8 mouse cellular contexts compared by ENCODE assay signal in the genomic region with DNA sequence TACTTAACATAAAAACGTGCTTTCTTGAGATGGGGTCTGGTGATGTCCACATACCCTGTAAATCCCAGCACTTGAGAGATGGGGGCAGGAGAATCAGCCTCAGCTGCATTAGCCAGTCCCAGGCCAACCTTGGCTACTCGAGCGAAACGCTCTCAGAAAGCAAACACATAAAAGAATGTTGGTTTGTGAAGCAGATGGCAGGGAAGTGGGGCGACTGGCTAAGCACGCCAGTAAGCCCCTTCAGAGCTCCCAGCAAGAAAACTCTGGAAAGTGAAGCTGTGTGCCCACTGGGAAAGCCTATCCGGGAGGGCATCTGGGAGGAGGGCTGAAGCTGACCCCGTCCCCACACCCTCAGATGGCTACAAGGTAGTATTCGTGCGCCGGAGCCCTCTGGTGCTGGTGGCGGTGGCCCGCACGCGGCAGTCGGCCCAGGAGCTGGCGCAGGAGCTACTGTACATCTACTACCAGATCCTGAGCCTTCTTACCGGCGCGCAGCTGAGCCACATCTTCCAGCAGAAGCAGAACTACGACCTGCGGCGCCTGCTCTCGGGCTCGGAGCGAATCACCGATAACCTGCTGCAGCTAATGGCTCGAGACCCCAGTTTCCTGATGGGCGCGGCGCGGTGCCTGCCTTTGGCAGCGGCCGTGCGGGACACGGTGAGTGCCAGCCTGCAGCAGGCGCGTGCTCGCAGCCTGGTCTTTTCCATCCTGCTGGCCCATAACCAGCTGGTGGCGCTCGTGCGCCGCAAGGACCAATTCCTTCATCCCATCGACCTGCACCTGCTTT. TPM values are rescaled to one million over a fixed set of nuclear protein-coding genes. Genes with fewer than 3 reads are reported as not detected.
DNase-seq lines count a peak whose midpoint lies in the region; ATAC-seq and TF ChIP-seq lines count a peak whose summit lies in the region.

No protein-coding gene starts in this region.

- DNase-seq in CD4-positive, CD25-positive, alpha-beta regulatory T cell, adult 2 months (ENCODE audit: low read depth, low spot score) = peak; percentile 27
- DNase-seq in cerebellum, adult 11 months = peak; percentile 93
- peak; percentile 85 for DNase-seq in forebrain, embryonic 14.5 days (ENCODE audit: low spot score)
- peak; percentile 81 to 84 for DNase-seq in left cerebral cortex, postnatal 36 days (ENCODE audit: low spot score in 2 of 2)
- peak; percentile 83 for DNase-seq in midbrain, embryonic 10.5 days (ENCODE audit: low spot score)
- DNase-seq in spleen, postnatal 14 days (ENCODE audit: low spot score in 2 of 2) = peak; percentile 40 to 46

- H3K4me3 ChIP-seq in forebrain, embryonic 14.5 days (ENCODE audit: low read depth, low read length) = peak overlapping the region; percentile 21
- no peak overlapping the region for H3K4me3 ChIP-seq in intestine, postnatal 0 days (ENCODE audit: low read depth, low read length)
- H3K4me3 ChIP-seq in midbrain, embryonic 10.5 days = peak overlapping the region; percentile 55

- peaks cover 27% of the 10 kb centered on the region for H3K36me3 ChIP-seq in forebrain, embryonic 14.5 days (ENCODE audit: control insufficient read depth, insufficient read depth, low read length)
- peaks cover 48% of the 10 kb centered on the region for H3K36me3 ChIP-seq in intestine, postnatal 0 days (ENCODE audit: control insufficient read depth, insufficient read depth)
- H3K36me3 ChIP-seq in midbrain, embryonic 10.5 days = peaks cover 11% of the 10 kb centered on the region; the same call in 1 of the 2 replicates

- ATAC-seq in CD4-positive, CD25-positive, alpha-beta regulatory T cell, adult 4 months = no peak
- ATAC-seq in forebrain, embryonic 14.5 days = peak; percentile 74
- ATAC-seq in intestine, postnatal 0 days = peak; percentile 63

- no peaks in the 10 kb centered on the region for H3K9me3 ChIP-seq in forebrain, embryonic 14.5 days (replicated peaks; ENCODE audit: control insufficient read depth, low read length)
- no peaks in the 10 kb centered on the region for H3K9me3 ChIP-seq in intestine, postnatal 0 days (ENCODE audit: control insufficient read depth)
- H3K9me3 ChIP-seq in midbrain, embryonic 10.5 days (replicated peaks) = no peaks in the 10 kb centered on the region

- peaks cover 4% of the 10 kb centered on the region; the same call in 1 of the 2 replicates for H3K27me3 ChIP-seq in forebrain, embryonic 14.5 days (replicated peaks; ENCODE audit: control insufficient read depth, insufficient read depth, low read length)
- H3K27me3 ChIP-seq in intestine, postnatal 0 days (replicated peaks; ENCODE audit: control insufficient read depth, insufficient read depth, low read length) = no peaks in the 10 kb centered on the region
- H3K27me3 ChIP-seq in midbrain, embryonic 10.5 days (ENCODE audit: low read depth, poor library complexity, severe bottlenecking) = peaks cover 59% of the 10 kb centered on the region

- intact Hi-C loops in left cerebral cortex, postnatal 36 days (cut with DNase I) = loop anchor here (5.0 kb wide), 2 partner anchors 146 to 166 kb away; partner anchors contain the start of gene Gmppb

- H3K4me2 ChIP-seq in forebrain, embryonic 14.5 days (ENCODE audit: low read length) = peak overlapping the region; percentile 55
- H3K4me2 ChIP-seq in intestine, postnatal 0 days (replicated peaks; ENCODE audit: low read depth) = peak overlapping the region; percentile 51

- peaks cover 10% of the 10 kb centered on the region; the same call in 1 of the 2 replicates for H3K4me1 ChIP-seq in forebrain, embryonic 14.5 days (ENCODE audit: control insufficient read depth, insufficient read depth, low read length)
- H3K4me1 ChIP-seq in intestine, postnatal 0 days (replicated peaks; ENCODE audit: control insufficient read depth, insufficient read depth, low read length) = peaks cover 4% of the 10 kb centered on the region; the same call in 1 of the 2 replicates
- peaks cover 20% of the 10 kb centered on the region for H3K4me1 ChIP-seq in midbrain, embryonic 10.5 days

- H3K27ac ChIP-seq in forebrain, embryonic 14.5 days (ENCODE audit: low read depth, low read length) = peak overlapping the region; percentile 62; the same call in 1 of the 2 replicates
- H3K27ac ChIP-seq in intestine, postnatal 0 days (ENCODE audit: low read depth, low read length) = no peak overlapping the region
- peak overlapping the region; percentile 46; the same call in 1 of the 2 replicates for H3K27ac ChIP-seq in midbrain, embryonic 10.5 days (replicated peaks)

- H3K9ac ChIP-seq in forebrain, embryonic 14.5 days (ENCODE audit: low read length) = peak overlapping the region; percentile 48
- no peak overlapping the region for H3K9ac ChIP-seq in intestine, postnatal 0 days (ENCODE audit: low read depth, low read length)

- peak; percentile 91 for TF ChIP-seq CTCF in intestine, postnatal 0 days (IDR thresholded peaks at IDR 0.05; ENCODE audit: low read depth)

- WGBS in forebrain, embryonic 14.5 days = 3% methylated on average over 42 of the region's 44 CpGs
- 18% methylated on average over 44 of the region's 44 CpGs for WGBS in intestine, postnatal 0 days
- WGBS in midbrain, embryonic 10.5 days = 1% methylated on average over 44 of the region's 44 CpGs

RNA-seq across cellular contexts. Expression of gene Mst1r, which starts 5.6 kb away (rescaled TPM):
- polyA plus RNA-seq in CD4-positive, CD25-positive, alpha-beta regulatory T cell, adult 4 months (2017; shearing (Covaris generic)) = not detected
- polyA plus RNA-seq in forebrain, embryonic 14.5 days (2014; fragmentation: Nextera tagmentation; extraction: Ambion mirVana) = 0.23 and 1.2 TPM in 2 replicates
- 7.1 and 8.8 TPM in 2 replicates for polyA plus RNA-seq in intestine, postnatal 0 days (2015; fragmentation: Nextera tagmentation; extraction: Ambion mirVana)
- 1 to 10 TPM in 1 of 2 experiments, under 1 TPM in 1; 0.81 to 2.6 TPM for total RNA-seq in left cerebral cortex, postnatal 36 days (2021)
- polyA plus RNA-seq in midbrain, embryonic 10.5 days (2016; fragmentation: Nextera tagmentation; extraction: Ambion mirVana) = 0.78 and 0.79 TPM in 2 replicates

RNA-seq across cellular contexts. Expression of gene Mon1a, which starts 13.1 kb away (rescaled TPM):
- 10 to 100 TPM; 12.8 to 15.4 TPM for polyA plus RNA-seq in CD4-positive, CD25-positive, alpha-beta regulatory T cell, adult 4 months (2017; shearing (Covaris generic))
- 23.5 and 27.2 TPM in 2 replicates for polyA plus RNA-seq in forebrain, embryonic 14.5 days (2014; fragmentation: Nextera tagmentation; extraction: Ambion mirVana)
- polyA plus RNA-seq in intestine, postnatal 0 days (2015; fragmentation: Nextera tagmentation; extraction: Ambion mirVana) = 31.6 and 34.7 TPM in 2 replicates
- total RNA-seq in left cerebral cortex, postnatal 36 days (2021) = 10 to 100 TPM; 23.9 to 27.1 TPM
- polyA plus RNA-seq in midbrain, embryonic 10.5 days (2016; fragmentation: Nextera tagmentation; extraction: Ambion mirVana) = 11.6 and 15.3 TPM in 2 replicates

RNA-seq across cellular contexts. Expression of gene Actl11, which starts 27.2 kb away (rescaled TPM):
- polyA plus RNA-seq in CD4-positive, CD25-positive, alpha-beta regulatory T cell, adult 4 months (2017; shearing (Covaris generic)) = not detected
- polyA plus RNA-seq in forebrain, embryonic 14.5 days (2014; fragmentation: Nextera tagmentation; extraction: Ambion mirVana) = not detected in 2 replicates
- polyA plus RNA-seq in intestine, postnatal 0 days (2015; fragmentation: Nextera tagmentation; extraction: Ambion mirVana) = not detected in 2 replicates
- not detected for total RNA-seq in left cerebral cortex, postnatal 36 days (2021)
- not detected in 2 replicates for polyA plus RNA-seq in midbrain, embryonic 10.5 days (2016; fragmentation: Nextera tagmentation; extraction: Ambion mirVana)

RNA-seq across cellular contexts. Expression of gene Rbm6, which starts 28.0 kb away (rescaled TPM):
- polyA plus RNA-seq in CD4-positive, CD25-positive, alpha-beta regulatory T cell, adult 4 months (2017; shearing (Covaris generic)) = 100 to 1,000 TPM in 1 of 2 experiments, 10 to 100 TPM in 1; 98.3 to 137 TPM
- polyA plus RNA-seq in forebrain, embryonic 14.5 days (2014; fragmentation: Nextera tagmentation; extraction: Ambion mirVana) = 69.4 and 89.9 TPM in 2 replicates
- 21.1 and 26.2 TPM in 2 replicates for polyA plus RNA-seq in intestine, postnatal 0 days (2015; fragmentation: Nextera tagmentation; extraction: Ambion mirVana)
- 10 to 100 TPM; 48.3 to 72.1 TPM for total RNA-seq in left cerebral cortex, postnatal 36 days (2021)
- 101 and 115 TPM in 2 replicates for polyA plus RNA-seq in midbrain, embryonic 10.5 days (2016; fragmentation: Nextera tagmentation; extraction: Ambion mirVana)

RNA-seq across cellular contexts. Expression of gene Camkv, which starts 34.4 kb away (rescaled TPM):
- polyA plus RNA-seq in CD4-positive, CD25-positive, alpha-beta regulatory T cell, adult 4 months (2017; shearing (Covaris generic)) = not detected
- 25.1 and 40.8 TPM in 2 replicates for polyA plus RNA-seq in forebrain, embryonic 14.5 days (2014; fragmentation: Nextera tagmentation; extraction: Ambion mirVana)
- 0.37 and 0.42 TPM in 2 replicates for polyA plus RNA-seq in intestine, postnatal 0 days (2015; fragmentation: Nextera tagmentation; extraction: Ambion mirVana)
- total RNA-seq in left cerebral cortex, postnatal 36 days (2021) = 100 to 1,000 TPM; 353 to 360 TPM
- 20.9 and 23.0 TPM in 2 replicates for polyA plus RNA-seq in midbrain, embryonic 10.5 days (2016; fragmentation: Nextera tagmentation; extraction: Ambion mirVana)

Comparison
In these comparisons a context has a peak if more than half of its experiments do, and no peak if none do; other contexts are left out.
1. DNase-seq: peak in every context shown above with its lines; median percentile 93 in cerebellum, adult 11 months; 85 in forebrain, embryonic 14.5 days; 83 in midbrain, embryonic 10.5 days; 82 in left cerebral cortex, postnatal 36 days; 43 in spleen, postnatal 14 days; 27 in CD4-positive, CD25-positive, alpha-beta regulatory T cell, adult 2 months.